Mouse (Mus musculus) liver, embryonic 15.5 days (tissue): ENCODE data around the gene Zc3hav1l. TPM values are rescaled to one million over a fixed set of nuclear protein-coding genes. Genes with fewer than 3 reads are reported as not detected.

Experiments
- ATAC-seq: fragments of 200-750 bp; cut with Nextera tagmentation; 2 replicates; pipeline ENCODE4 v1.8.0; 2017; ENCODE audit warnings: moderate number of reproducible peaks, mild to moderate bottlenecking, moderate library complexity; ENCODE audit not compliant: insufficient read depth
- H3K27ac ChIP-seq: fragments of 300-500 bp; sonication (generic); replicated peaks from 2 replicates; pipeline ENCODE4 v1.5.1; 2015; ENCODE audit warnings: mild to moderate bottlenecking, inconsistent platforms
- H3K27me3 ChIP-seq: fragments of 300-500 bp; sonication (generic); 2 replicates; pipeline ENCODE4 v1.6.1; 2015; ENCODE audit warnings: mild to moderate bottlenecking, inconsistent platforms
- H3K36me3 ChIP-seq: fragments of 300-500 bp; sonication (generic); replicated peaks from 2 replicates; pipeline ENCODE4 v1.6.1; 2015; ENCODE audit warnings: moderate library complexity, mild to moderate bottlenecking, inconsistent platforms
- H3K4me1 ChIP-seq: fragments of 300-500 bp; sonication (generic); replicated peaks from 2 replicates; pipeline ENCODE4 v1.6.1; 2015; ENCODE audit warnings: inconsistent platforms
- H3K4me2 ChIP-seq: fragments of 300-500 bp; sonication (generic); 2 replicates; pipeline ENCODE4 v1.6.1; 2015; ENCODE audit warnings: moderate library complexity, mild to moderate bottlenecking, inconsistent platforms
- H3K4me3 ChIP-seq: fragments of 300-500 bp; sonication (generic); replicated peaks from 2 replicates; pipeline ENCODE4 v1.5.1; 2015; ENCODE audit warnings: mild to moderate bottlenecking, inconsistent platforms
- H3K9ac ChIP-seq: fragments of 300-500 bp; sonication (generic); 2 replicates; pipeline ENCODE4 v1.6.1; 2015; ENCODE audit warnings: moderate library complexity, mild to moderate bottlenecking, inconsistent platforms
- H3K9me3 ChIP-seq: fragments of 300-500 bp; sonication (generic); replicated peaks from 2 replicates; pipeline ENCODE4 v1.6.1; 2016; ENCODE audit warnings: inconsistent platforms
- WGBS: fragments of 180-500 bp; shearing (Covaris S2); methylation state at CpG from one replicate; pipeline ENCODE4 v1.1.7; 2015; ENCODE audit warnings: mixed read lengths; ENCODE audit not compliant: insufficient replicate concordance; 5-methylcytosine and 5-hydroxymethylcytosine counted together
- polyA plus RNA-seq: library from polyadenylated mRNA; unstranded; fragments of >200 nt; fragmentation: Nextera tagmentation; extraction: Ambion mirVana; gene quantifications from 2 replicates; pipeline ENCODE4 v1.2.1, GENCODE M21; 2015

Gene Zc3hav1l
- polyA plus RNA-seq = 1.4 and 1.5 TPM in 2 replicates

DNA sequence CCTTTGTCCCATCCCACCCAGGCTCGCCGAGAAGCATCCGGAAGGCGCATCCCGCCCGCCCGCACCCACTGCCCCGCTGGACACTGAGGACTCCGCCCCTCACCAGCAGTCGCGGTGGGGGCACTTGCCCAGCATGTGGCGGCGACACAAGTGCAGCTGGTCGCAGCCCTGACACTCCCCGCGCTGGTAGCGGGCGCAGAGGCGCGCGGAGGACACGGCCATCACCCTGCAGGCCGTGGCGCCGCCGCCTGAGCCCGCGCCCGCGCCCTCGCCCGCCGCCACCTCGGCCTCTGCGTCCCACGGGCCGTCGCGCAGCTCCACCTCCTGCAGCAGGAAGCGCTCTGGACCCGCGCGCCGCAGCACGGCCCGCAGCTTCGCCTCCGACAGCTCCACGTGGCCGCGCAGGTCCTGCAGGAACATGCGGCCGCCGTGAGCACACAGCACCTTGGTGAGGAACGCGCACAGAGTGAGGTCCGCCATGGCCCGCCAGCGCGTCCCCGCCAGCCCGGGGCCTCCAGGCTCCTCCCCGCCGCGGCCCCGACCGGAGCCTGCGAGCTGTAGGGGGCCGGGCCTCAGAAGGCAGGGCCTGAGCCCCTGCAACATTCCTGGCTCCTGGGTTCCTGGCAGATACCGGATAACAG, at the start of gene Zc3hav1l:
Gene Zc3hav1l, minus strand, starts transcription at position 499 of the 641 bp plus-strand sequence.
- H3K9ac ChIP-seq = peak within 1 kb of the TSS; percentile 64
- H3K27ac ChIP-seq = peak within 1 kb of the TSS; percentile 70
- H3K9me3 ChIP-seq = no peaks in the 10 kb centered on the region
- peaks cover 26% of the 10 kb centered on the region for H3K36me3 ChIP-seq
- under 1% methylated on average over 70 of the region's 70 CpGs for WGBS
- H3K27me3 ChIP-seq = 0 out of 2 replicates have a peak, but pooled peaks cover 6% of the 10 kb centered on the region
- peak within 1 kb of the TSS; percentile 71 for H3K4me3 ChIP-seq
- H3K4me2 ChIP-seq = peak within 1 kb of the TSS; percentile 82
- ATAC-seq = peak; percentile 87
- peaks cover 23% of the 10 kb centered on the region for H3K4me1 ChIP-seq

DNA sequence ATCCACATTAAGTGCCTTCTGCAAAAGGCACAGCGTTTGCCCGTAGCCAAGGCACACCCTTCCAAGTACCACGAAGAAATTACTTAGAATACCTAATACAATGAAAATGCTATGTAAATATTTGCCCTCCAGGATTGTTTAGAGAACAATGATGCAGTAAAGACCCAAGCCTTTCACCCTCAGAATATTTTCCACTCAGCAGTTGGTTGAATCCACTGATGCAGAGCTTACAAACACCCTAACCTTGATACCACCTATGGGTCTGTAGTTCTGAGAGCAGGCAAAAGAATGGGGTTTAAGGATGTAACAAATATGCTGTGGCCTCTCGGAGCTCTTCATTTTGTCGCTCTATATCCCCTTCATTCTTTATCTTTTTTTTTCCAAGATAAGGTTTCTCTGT, 48.8 kb upstream of the Zc3hav1l start:
- Histone ChIP-seq H3K4me1 (peaks cover 88% of the 10 kb centered on the region), H3K9ac (no peak overlapping the region), H3K27ac (peak overlapping the region; percentile 42), H3K4me2 (peak overlapping the region; percentile 23), H3K9me3 (no peaks in the 10 kb centered on the region), H3K27me3 (no peaks in the 10 kb centered on the region), H3K36me3 (peaks cover 63% of the 10 kb centered on the region), H3K4me3 (0 out of 2 replicates have a peak overlapping the region, but pooled peaks have one; percentile 14)
- WGBS = 48% methylated on average over 5 of the region's 5 CpGs
- no peak for ATAC-seq

DNA sequence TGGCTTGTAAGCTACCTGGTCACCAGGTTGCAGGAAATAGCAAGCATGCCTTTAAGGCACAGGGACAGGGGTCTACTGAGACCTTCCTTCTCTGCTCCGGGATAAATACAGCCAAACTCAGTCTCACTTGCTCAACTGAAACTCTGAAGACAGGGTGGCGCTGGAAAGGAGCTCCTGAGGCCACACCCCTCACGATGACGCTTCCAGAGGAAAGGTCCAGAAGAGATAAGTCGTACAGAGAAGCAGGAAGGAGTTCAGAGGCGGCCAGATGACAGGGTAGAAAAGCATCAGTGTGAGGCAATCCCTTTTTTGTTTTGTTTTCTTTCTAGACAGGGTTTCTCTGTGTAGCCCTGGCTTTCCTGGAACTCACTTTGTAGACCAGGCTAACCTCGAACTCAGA, 46.7 kb upstream of the Zc3hav1l start:
- Histone ChIP-seq H3K9me3 (no peaks in the 10 kb centered on the region), H3K27me3 (no peaks in the 10 kb centered on the region), H3K27ac (peak overlapping the region; percentile 100), H3K9ac (peak overlapping the region; percentile 59), H3K36me3 (peaks cover 50% of the 10 kb centered on the region), H3K4me2 (peak overlapping the region; percentile 85), H3K4me1 (peaks cover 95% of the 10 kb centered on the region), H3K4me3 (peak overlapping the region; percentile 53)
- 8% methylated on average over 7 of the region's 7 CpGs for WGBS
- peak; percentile 62 for ATAC-seq

DNA sequence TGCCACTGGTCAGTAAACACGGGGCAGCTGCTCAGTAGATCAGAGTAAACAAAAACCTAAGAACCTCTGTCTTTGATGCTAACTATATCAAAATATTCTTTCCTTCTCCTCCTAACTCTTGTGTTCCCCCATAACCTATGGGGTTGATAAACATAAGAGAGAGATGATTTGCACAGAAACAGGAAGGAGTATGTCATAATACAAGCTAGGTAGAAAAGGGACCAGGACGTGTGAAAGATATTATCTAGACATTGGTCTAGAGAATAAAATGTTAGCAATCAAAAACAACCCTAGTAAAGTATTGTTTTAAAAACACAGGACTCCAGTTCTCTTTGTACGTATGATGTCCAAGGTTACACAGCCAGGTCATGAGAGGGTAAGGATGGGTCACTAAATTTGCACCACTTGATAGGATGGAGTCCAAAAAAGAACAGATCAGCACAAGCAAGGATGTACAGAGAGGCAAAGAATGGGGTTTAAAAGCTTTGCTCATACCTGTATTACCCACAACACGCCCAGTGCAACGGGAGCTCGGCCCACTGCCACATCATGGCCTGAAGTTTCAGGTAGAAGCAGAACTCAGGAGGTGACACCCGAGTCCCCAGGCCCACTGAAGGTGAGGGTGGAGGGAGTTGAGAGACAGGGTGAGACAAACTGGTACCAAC, 45.1 kb upstream of the Zc3hav1l start:
- Histone ChIP-seq H3K9me3 (no peaks in the 10 kb centered on the region), H3K4me1 (peaks cover 95% of the 10 kb centered on the region), H3K36me3 (peaks cover 50% of the 10 kb centered on the region), H3K9ac (peak overlapping the region; percentile 66), H3K27me3 (no peaks in the 10 kb centered on the region), H3K4me2 (peak overlapping the region; percentile 85), H3K27ac (peak overlapping the region; percentile 100), H3K4me3 (peak overlapping the region; percentile 56)
- ATAC-seq = no peak
- WGBS = 55% methylated on average over 7 of the region's 7 CpGs

DNA sequence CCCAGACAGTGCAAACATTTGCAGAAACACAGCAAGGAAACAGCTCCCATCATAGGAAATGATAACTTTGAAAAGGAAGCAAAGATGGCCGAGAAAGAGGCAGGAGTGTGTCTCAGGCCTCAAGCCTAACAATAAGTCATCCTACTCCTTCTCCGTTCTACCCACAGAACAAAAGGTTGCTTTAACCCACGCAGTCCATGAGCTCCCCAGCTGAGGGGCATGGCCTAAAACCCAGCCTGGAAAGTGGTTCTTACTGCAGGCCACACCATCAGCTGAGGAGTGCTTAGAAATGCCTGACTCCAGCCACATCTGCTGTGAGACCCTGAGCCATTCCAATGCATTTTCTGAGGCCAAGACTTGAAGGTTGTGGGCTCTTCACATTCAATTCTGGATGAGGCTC, 44.5 kb upstream of the Zc3hav1l start:
- Histone ChIP-seq H3K9ac (peak overlapping the region; percentile 66), H3K27ac (peak overlapping the region; percentile 100), H3K4me3 (peak overlapping the region; percentile 56)

DNA sequence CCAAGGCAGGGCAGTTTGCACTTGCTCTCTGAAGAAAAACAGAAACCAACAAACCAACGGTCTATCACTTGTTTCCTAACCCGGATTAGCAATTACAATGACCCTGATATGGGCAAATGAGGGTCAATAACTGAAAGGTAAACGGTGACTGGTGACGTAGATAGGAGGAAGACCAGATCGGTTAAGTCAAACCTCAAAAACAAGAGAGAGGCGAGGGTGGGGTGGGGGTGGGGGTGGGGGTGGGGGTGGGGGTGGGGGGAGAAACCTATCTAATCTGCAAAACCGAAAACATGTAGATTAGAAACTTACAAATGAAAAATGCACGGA, 43.6 kb upstream of the Zc3hav1l start:
- no peak for ATAC-seq
- Histone ChIP-seq H3K4me3 (peak overlapping the region; percentile 56), H3K36me3 (peaks cover 54% of the 10 kb centered on the region), H3K27ac (peak overlapping the region; percentile 100), H3K4me2 (peak overlapping the region; percentile 85), H3K27me3 (no peaks in the 10 kb centered on the region), H3K4me1 (peaks cover 92% of the 10 kb centered on the region), H3K9ac (peak overlapping the region; percentile 66), H3K9me3 (no peaks in the 10 kb centered on the region)
- WGBS = 8% methylated on average over 8 of the region's 8 CpGs

More for the DNA sequence above, 44.5 kb upstream of the Zc3hav1l start:
- peaks cover 50% of the 10 kb centered on the region for H3K36me3 ChIP-seq
- 31% methylated on average over 3 of the region's 3 CpGs for WGBS
- no peaks in the 10 kb centered on the region for H3K9me3 ChIP-seq
- peaks cover 95% of the 10 kb centered on the region for H3K4me1 ChIP-seq
- no peak for ATAC-seq
- peak overlapping the region; percentile 85 for H3K4me2 ChIP-seq
- no peaks in the 10 kb centered on the region for H3K27me3 ChIP-seq

DNA sequence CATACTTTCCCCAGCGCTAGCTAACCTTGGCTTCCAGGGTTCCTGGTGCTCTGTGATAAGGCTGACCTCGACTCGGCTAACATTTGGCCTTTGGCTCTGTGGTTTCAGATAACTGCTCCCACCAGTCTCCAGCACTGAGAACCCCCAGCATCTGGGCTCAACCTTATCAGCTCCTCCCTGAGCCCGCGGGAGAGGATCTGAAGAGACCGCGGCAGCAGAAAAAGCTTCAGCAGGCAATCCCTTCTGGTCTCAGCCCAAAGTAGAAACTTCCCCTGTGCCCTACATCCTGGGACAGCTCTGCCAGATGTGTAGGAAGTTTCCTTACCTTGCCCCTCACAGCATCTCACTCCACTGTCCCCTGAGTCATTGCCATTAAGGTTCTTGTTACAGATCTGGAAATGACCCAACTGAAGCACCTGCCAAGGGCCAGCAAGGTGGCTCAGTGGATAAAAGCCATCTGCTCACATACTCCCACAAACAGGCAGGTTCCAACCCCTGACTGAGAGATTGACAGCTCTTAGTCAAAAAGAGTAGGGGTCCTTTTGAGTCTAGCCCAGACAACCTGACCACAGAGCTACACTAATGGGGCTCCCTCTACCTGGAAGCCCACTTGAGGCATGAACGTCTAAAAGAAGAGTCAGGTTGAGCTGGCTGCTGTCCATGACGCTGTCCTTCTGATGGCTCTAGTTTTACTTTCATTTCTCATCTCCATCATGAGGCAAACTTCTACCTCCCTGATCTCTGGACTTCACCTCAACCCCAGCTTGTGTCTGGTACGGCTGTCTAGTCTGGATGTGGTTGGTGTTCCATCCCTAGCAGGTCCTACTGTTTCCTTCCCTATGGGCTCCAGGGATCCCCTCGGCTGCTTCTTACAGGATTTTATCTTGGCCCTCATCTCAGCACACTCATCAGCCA, 42.9 kb upstream of the Zc3hav1l start:
- Histone ChIP-seq H3K4me1 (peaks cover 86% of the 10 kb centered on the region), H3K36me3 (peaks cover 54% of the 10 kb centered on the region), H3K4me2 (peak overlapping the region; percentile 85), H3K9ac (peak overlapping the region; percentile 66), H3K27ac (peak overlapping the region; percentile 100), H3K4me3 (peak overlapping the region; percentile 56), H3K27me3 (no peaks in the 10 kb centered on the region), H3K9me3 (no peaks in the 10 kb centered on the region)
- whole genome bisulfite sequencing = 3% methylated on average over 11 of the region's 11 CpGs
- peak; percentile 91 for ATAC-seq

DNA sequence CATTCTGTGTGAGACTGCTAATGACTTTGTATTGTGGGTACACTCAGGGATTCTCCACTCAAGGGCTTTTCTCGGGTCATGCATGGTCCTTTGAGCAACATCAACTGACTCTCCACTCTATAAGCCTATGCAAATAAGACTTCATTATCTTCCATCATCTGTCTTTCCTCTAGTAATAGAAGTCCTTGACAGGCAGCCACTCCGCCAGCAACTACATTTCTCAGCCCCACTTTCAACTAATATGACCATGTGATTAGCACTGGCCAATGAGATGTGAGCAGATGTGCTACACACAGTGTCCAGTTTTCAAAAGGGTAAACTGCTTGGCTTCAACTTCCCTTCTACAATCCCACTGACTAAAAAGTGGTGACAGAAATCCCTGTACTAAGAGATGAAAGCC, 40.0 kb upstream of the Zc3hav1l start:
- Histone ChIP-seq H3K9ac (no peak overlapping the region), H3K9me3 (no peaks in the 10 kb centered on the region), H3K36me3 (peaks cover 67% of the 10 kb centered on the region), H3K27me3 (no peaks in the 10 kb centered on the region), H3K4me3 (no peak overlapping the region), H3K27ac (peak overlapping the region; percentile 100), H3K4me2 (0 out of 2 replicates have a peak overlapping the region, but pooled peaks have one; percentile 16), H3K4me1 (peaks cover 74% of the 10 kb centered on the region)
- WGBS = 59% methylated on average over 2 of the region's 2 CpGs
- ATAC-seq = no peak

DNA sequence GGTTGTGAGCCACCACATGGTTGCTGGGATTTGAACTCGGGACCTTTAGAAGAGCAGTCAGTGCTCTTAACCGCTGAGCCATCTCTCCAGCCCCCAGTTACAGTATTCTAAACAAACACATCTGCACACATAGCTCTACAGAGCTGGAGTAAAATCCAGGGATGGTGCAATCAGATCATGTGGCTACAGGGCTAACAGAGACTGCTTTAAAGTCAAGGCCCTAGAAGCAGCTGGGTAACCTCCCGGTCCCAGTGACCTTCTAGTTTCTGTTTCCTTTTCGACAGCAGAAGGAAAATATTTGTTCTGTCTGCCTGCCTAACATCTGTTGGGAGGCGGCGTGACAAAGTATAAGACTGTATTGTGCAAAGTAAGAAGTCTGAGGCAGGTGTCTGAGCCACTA, 38.9 kb upstream of the Zc3hav1l start:
- Histone ChIP-seq H3K4me1 (peaks cover 63% of the 10 kb centered on the region), H3K27ac (peak overlapping the region; percentile 100; the same call in 1 of the 2 replicates), H3K36me3 (peaks cover 78% of the 10 kb centered on the region), H3K9ac (no peak overlapping the region), H3K9me3 (no peaks in the 10 kb centered on the region), H3K4me2 (no peak overlapping the region), H3K4me3 (no peak overlapping the region), H3K27me3 (no peaks in the 10 kb centered on the region)
- WGBS = 76% methylated on average over 6 of the region's 6 CpGs
- peak; percentile 16; the same call in 1 of the 2 replicates for ATAC-seq

DNA sequence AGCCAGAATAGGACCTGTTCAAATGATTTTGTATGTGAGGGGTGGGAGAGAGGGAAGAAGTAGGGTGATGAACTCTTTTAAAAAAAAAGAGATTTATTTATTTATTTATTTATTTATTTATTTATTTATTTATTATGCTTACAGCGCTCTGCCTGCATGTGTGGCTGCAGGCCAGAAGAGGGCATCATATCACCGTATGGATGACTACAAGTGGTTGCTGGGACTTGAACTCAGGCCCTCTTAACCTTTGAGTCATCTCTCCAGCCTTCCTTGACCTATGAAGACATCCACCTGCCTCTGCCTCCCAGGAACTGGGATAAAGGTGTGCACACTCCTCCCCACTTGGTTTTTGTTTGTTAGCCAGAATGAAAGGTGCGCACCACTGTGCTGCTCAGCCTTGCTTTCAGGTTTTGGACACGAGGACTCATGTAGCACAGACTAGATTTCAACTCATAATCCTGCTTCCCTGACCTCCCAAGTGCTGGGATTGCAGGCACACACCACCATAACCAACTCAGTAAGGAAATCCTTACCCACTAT, 38.2 kb upstream of the Zc3hav1l start:
- H3K4me1 ChIP-seq = peaks cover 57% of the 10 kb centered on the region
- H3K27ac ChIP-seq = no peak overlapping the region
- H3K4me3 ChIP-seq = no peak overlapping the region
- no peaks in the 10 kb centered on the region for H3K9me3 ChIP-seq
- 86% methylated on average over 4 of the region's 4 CpGs for WGBS
- H3K4me2 ChIP-seq = no peak overlapping the region
- peaks cover 85% of the 10 kb centered on the region for H3K36me3 ChIP-seq
- H3K27me3 ChIP-seq = no peaks in the 10 kb centered on the region
- ATAC-seq = no peak
- H3K9ac ChIP-seq = no peak overlapping the region
